18 mouse cellular contexts compared by ENCODE assay signal in the genomic region with DNA sequence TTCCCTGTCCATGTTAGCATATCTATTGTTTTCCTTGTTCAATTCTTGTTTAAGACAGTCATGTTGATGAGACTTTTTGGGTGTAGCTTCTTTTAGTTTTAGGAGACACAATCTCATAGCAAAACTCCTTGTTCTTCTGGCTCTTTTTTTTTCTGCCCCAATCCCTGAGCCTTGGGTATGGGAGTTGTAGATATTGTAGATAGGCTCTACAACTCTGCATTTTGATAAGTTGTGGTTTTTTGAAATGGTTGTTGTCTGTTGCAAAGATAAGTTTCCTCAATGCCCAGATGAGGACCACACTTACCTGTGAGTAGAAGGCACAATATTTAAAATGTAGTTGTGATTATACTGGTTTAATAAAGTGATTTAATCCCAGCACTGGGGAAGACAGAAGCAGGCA. TPM values are rescaled to one million over a fixed set of nuclear protein-coding genes. Genes with fewer than 3 reads are reported as not detected.
"Had no signal": no experiment of that assay in that cellular context is flagged by ENCODE, and none has a peak within 500 bp of the region (broad histone marks: within the 10 kb centered on the region; RNA-seq: fewer than 3 reads in every experiment).

No protein-coding gene starts in this region.

- H3K4me2 ChIP-seq: liver, embryonic 15.5 days; lung, embryonic 15.5 days; midbrain, embryonic 11.5 days; midbrain, embryonic 15.5 days; neural tube, embryonic 12.5 days; stomach, embryonic 15.5 days had no signal

- H3K4me3 ChIP-seq: liver, embryonic 15.5 days; lung, embryonic 15.5 days; midbrain, embryonic 15.5 days; neural tube, embryonic 12.5 days; stomach, embryonic 15.5 days had no signal

- H3K4me1 ChIP-seq: lung, embryonic 15.5 days; stomach, embryonic 15.5 days had no signal

- H3K9ac ChIP-seq: liver, embryonic 15.5 days; liver, postnatal 0 days; lung, embryonic 15.5 days; midbrain, embryonic 15.5 days; neural tube, embryonic 12.5 days; stomach, embryonic 15.5 days had no signal

- ATAC-seq: liver, postnatal 0 days; lung, postnatal 0 days; midbrain, embryonic 15.5 days had no signal

- DNase-seq: liver, postnatal 0 days; lung, adult 2 months; lung, postnatal 14 days; lung, postnatal 36 days; right cerebral cortex, postnatal 14 days; thymus, adult 2 months; thymus, postnatal 25 days; thymus, postnatal 4 days had no signal

- H3K27ac ChIP-seq: liver, embryonic 15.5 days; lung, embryonic 15.5 days; macrophage; midbrain, embryonic 15.5 days; neural tube, embryonic 12.5 days; stomach, embryonic 15.5 days; stomach, postnatal 0 days had no signal

- H3K27me3 ChIP-seq: liver, embryonic 15.5 days; lung, embryonic 15.5 days; midbrain, embryonic 15.5 days; neural tube, embryonic 12.5 days; stomach, embryonic 15.5 days had no signal

- H3K9me3 ChIP-seq: liver, embryonic 15.5 days; lung, embryonic 15.5 days; midbrain, embryonic 15.5 days; neural tube, embryonic 12.5 days; stomach, embryonic 15.5 days had no signal

RNA-seq across cellular contexts. Expression of a gene that starts 49.6 kb away (rescaled TPM):
- total RNA-seq: monocyte, adult 5-6 weeks had no signal
